Mouse (Mus musculus) layer of hippocampus, adult 8-10 months (tissue): ENCODE results near the gene Ppp1r12a. TPM values are rescaled to one million over a fixed set of nuclear protein-coding genes. Genes with fewer than 3 reads are reported as not detected.

Source experiments
- DNase-seq, 2 experiments: peaks; one replicate each; pipeline ENCODE4 v3.0.0; 2022; ENCODE audit warnings: low spot score in 2 of 2
- total RNA-seq, 4 experiments: library from RNA; stranded (reverse); gene quantifications; 2 replicates each; pipeline ENCODE4 v1.2.4; 2022

The Ppp1r12a gene
- total RNA-seq, 4 experiments from 2014 or later, result 122 to 140 (median 133) TPM

DNA sequence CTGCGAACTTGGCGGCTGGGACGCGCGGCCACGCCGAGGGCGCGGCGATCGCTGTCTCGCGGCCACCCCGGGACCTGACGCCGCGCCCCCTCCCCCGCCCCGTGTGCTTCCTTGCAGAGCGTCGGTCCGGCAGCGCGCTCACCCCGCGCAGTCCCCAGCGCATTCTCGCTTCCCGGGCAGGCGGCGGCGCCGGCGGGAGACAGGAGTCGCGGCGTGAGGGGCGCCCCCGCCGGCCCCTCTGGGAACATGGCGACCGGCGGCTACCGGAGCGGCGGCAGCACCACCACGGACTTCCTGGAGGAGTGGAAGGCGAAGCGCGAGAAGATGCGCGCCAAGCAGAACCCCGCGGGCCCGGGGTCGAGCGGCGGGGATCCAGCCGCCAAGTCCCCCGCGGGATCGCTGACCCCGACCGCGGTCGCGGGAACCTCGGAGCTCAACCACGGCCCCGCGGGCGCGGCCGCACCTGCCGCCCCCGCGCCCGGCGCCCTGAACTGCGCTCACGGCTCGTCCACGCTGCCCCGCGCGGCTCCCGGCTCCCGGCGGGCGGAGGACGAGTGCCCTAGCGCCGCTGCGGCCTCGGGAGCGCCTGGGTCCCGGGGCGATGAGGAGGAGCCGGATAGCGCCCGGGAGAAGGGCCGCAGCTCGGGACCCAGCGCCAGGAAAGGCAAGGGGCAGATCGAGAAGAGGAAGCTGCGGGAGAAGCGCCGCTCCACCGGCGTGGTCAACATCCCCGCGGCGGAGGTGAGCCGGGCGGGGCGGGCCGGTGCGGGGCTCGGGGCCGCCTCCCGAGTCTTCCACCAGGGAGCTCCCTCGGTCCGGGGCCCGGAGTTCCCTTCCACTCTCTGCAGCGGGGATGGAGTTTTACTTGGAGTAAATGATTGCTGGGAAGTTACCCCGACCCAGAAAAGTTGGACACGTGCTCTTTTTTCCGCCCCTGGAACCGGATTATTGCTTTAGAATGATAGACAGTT lies 170.9 kb downstream of the Ppp1r12a start:
- DNase-seq, result no peak

DNA sequence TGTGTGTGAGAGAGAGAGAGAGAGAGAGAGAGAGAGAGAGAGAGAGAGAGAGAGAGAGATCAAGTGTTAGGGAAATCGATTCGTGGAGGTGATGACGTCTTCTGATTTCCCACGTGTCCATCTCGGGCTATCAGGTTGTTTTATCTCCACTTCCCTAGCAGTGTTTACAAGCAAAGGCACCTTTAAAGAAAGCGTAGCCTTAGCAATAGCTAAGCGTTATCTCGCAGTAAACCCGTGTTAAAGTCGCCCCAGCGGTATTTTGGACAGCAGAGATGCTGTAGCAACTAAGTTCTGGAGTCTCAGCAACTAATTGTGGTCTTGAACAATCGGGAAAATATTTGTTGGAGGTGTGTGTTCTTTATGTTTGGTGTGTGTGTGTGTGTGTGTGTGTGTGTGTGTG lies 171.6 kb downstream of the Ppp1r12a start:
- DNase-seq, result no peak

Other genes with a start within 250 kb of the Ppp1r12a start
- gene Pawr, start 169.9 kb downstream of the Ppp1r12a start, total RNA-seq, result 1 to 10 TPM; 2.7 to 4.2 (median 2.9) TPM